Mouse (Mus musculus) embryonic fibroblast, embryonic 13.5 days (primary cell): ENCODE data around the gene Lrrc45.
"Not testable (repeated sequence)": the region's sequence is repeated elsewhere in the genome, so short reads cannot be mapped to it uniquely, and the experiment has no call there.

Experiments
- CTCF ChIP-seq: IDR thresholded peaks from 2 replicates; pipeline ENCODE4 v1.5.1; 2011; ENCODE audit warnings: mild to moderate bottlenecking, control low read depth, low read length, moderate library complexity, borderline replicate concordance; ENCODE audit not compliant: insufficient read depth
- POLR2A ChIP-seq: IDR thresholded peaks from 2 replicates; pipeline ENCODE4 v1.6.1; 2011; ENCODE audit warnings: low read depth, mild to moderate bottlenecking, control low read depth, low read length, moderate library complexity

- not testable (repeated sequence) for TF ChIP-seq CTCF, POLR2A
Observed at GRCm38 (mm10) chr11:120763121-120763999, 49.6 kb downstream of the Lrrc45 start.
